Mouse (Mus musculus) midbrain, embryonic 10.5 days (tissue): ENCODE results near the gene Cacna1c. TPM values are rescaled to one million over a fixed set of nuclear protein-coding genes. Genes with fewer than 3 reads are reported as not detected.

Experiments
- DNase-seq: peaks from one replicate; pipeline ENCODE4 v3.0.0-alpha.2; 2017; ENCODE audit warnings: low spot score
- H3K27ac ChIP-seq: fragments of 300-500 bp; sonication (generic); replicated peaks from 2 replicates; pipeline ENCODE4 v1.5.1; 2016; ENCODE audit warnings: mild to moderate bottlenecking
- H3K27me3 ChIP-seq: fragments of 300-500 bp; sonication (generic); 2 replicates; pipeline ENCODE4 v1.6.1; 2016; ENCODE audit warnings: low read depth, mild to moderate bottlenecking; ENCODE audit not compliant: poor library complexity, severe bottlenecking
- H3K36me3 ChIP-seq: fragments of 300-500 bp; sonication (generic); 2 replicates; pipeline ENCODE4 v1.6.1; 2016; ENCODE audit warnings: mild to moderate bottlenecking, moderate library complexity
- H3K4me1 ChIP-seq: fragments of 300-500 bp; sonication (generic); 2 replicates; pipeline ENCODE4 v1.6.1; 2016
- H3K4me3 ChIP-seq: fragments of 300-500 bp; sonication (generic); 2 replicates; pipeline ENCODE4 v1.5.1; 2016; ENCODE audit warnings: mild to moderate bottlenecking, moderate library complexity
- H3K9me3 ChIP-seq: fragments of 300-500 bp; sonication (generic); replicated peaks from 2 replicates; pipeline ENCODE4 v1.6.1; 2016; ENCODE audit warnings: mild to moderate bottlenecking
- WGBS: fragments of 180-500 bp; shearing (Covaris S2); methylation state at CpG from one replicate; pipeline ENCODE4 v1.1.7; 2016; 5-methylcytosine and 5-hydroxymethylcytosine counted together
- polyA plus RNA-seq: library from polyadenylated mRNA; unstranded; fragments of >200 nt; fragmentation: Nextera tagmentation; extraction: Ambion mirVana; gene quantifications from 2 replicates; pipeline ENCODE4 v1.2.1, GENCODE M21; 2016

Cacna1c gene
- polyA plus RNA-seq, 1 experiment from 2014 or later, result 1.5 TPM

GRCm38 (mm10) chr6:118941816-118942215 lies 254.4 kb downstream of the Cacna1c start:
- no peaks in the 10 kb centered on the region for H3K27me3 ChIP-seq
- H3K4me1 ChIP-seq, result peaks cover 15% of the 10 kb centered on the region
- H3K27ac ChIP-seq, result no peak overlapping the region
- no peak for DNase-seq
- no peaks in the 10 kb centered on the region for H3K9me3 ChIP-seq
- H3K36me3 ChIP-seq, result no peaks in the 10 kb centered on the region
- no peak overlapping the region for H3K4me3 ChIP-seq
- 90% methylated on average over 4 of the region's 4 CpGs for WGBS

GRCm38 (mm10) chr6:118941036-118941435 lies 255.2 kb downstream of the Cacna1c start:
- Histone ChIP-seq H3K27me3 (no peaks in the 10 kb centered on the region), H3K4me3 (no peak overlapping the region), H3K36me3 (no peaks in the 10 kb centered on the region), H3K4me1 (peaks cover 15% of the 10 kb centered on the region), H3K27ac (no peak overlapping the region), H3K9me3 (no peaks in the 10 kb centered on the region)
- no peak for DNase-seq
- WGBS, result 88% methylated on average over 3 of the region's 3 CpGs

DNA sequence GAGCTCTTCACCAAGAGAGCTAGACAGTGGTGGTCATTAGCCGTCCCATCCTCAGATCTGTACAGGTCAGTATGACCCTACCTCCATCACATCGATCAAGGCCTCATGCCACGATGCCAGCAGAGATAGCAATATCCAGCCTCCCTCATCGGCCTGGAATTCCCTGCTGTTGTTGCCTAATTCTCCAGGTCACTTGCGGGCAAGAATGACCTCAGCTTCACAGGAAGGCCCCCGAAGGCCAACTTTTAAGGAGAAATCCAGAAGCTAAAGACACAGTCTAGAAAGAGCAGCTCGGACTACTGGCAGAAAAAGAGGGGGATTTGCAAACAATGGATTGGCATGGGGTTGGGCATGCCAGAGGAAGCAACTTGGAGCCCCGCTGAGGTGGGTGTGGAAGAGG lies 256.6 kb downstream of the Cacna1c start:
- Histone ChIP-seq H3K9me3 (no peaks in the 10 kb centered on the region), H3K4me3 (no peak overlapping the region), H3K27ac (no peak overlapping the region), H3K36me3 (no peaks in the 10 kb centered on the region), H3K4me1 (peaks cover 17% of the 10 kb centered on the region), H3K27me3 (no peaks in the 10 kb centered on the region)
- DNase-seq, result no peak
- WGBS, result 91% methylated on average over 8 of the region's 8 CpGs

- no peaks in the 10 kb centered on the region for H3K27me3 ChIP-seq
- H3K4me1 ChIP-seq, result peaks cover 21% of the 10 kb centered on the region
- no peak for DNase-seq
- no peak overlapping the region; the same call in 1 of the 2 replicates for H3K27ac ChIP-seq
- WGBS, result 80% methylated on average over 13 of the region's 13 CpGs
- no peaks in the 10 kb centered on the region for H3K36me3 ChIP-seq
- H3K9me3 ChIP-seq, result no peaks in the 10 kb centered on the region
- H3K4me3 ChIP-seq, result no peak overlapping the region
Measured at GRCm38 (mm10) chr6:118938386-118939096, 257.7 kb downstream of the Cacna1c start.

- H3K36me3 ChIP-seq, result no peaks in the 10 kb centered on the region
- no peak for DNase-seq
- no peaks in the 10 kb centered on the region for H3K9me3 ChIP-seq
- no peaks in the 10 kb centered on the region for H3K27me3 ChIP-seq
- no peak overlapping the region for H3K4me3 ChIP-seq
- 78% methylated on average over 5 of the region's 5 CpGs for WGBS
- peaks cover 21% of the 10 kb centered on the region for H3K4me1 ChIP-seq
- H3K27ac ChIP-seq, result no peak overlapping the region
Measured at GRCm38 (mm10) chr6:118937536-118937935, 258.7 kb downstream of the Cacna1c start.

GRCm38 (mm10) chr6:118935520-118936415 lies 260.4 kb downstream of the Cacna1c start:
- no peak for DNase-seq
- Histone ChIP-seq H3K9me3 (no peaks in the 10 kb centered on the region), H3K36me3 (no peaks in the 10 kb centered on the region), H3K4me3 (no peak overlapping the region), H3K27me3 (no peaks in the 10 kb centered on the region), H3K27ac (no peak overlapping the region), H3K4me1 (peaks cover 21% of the 10 kb centered on the region)
- 91% methylated on average over 9 of the region's 9 CpGs for WGBS

GRCm38 (mm10) chr6:118934243-118934902 lies 261.8 kb downstream of the Cacna1c start:
- Histone ChIP-seq H3K4me3 (no peak overlapping the region), H3K36me3 (no peaks in the 10 kb centered on the region), H3K27me3 (no peaks in the 10 kb centered on the region), H3K4me1 (peaks cover 21% of the 10 kb centered on the region), H3K9me3 (no peaks in the 10 kb centered on the region), H3K27ac (0 out of 2 replicates have a peak overlapping the region, but pooled peaks have one; percentile 14)
- no peak for DNase-seq
- WGBS, result 75% methylated on average over 9 of the region's 9 CpGs

GRCm38 (mm10) chr6:118933017-118933594 lies 263.1 kb downstream of the Cacna1c start:
- Histone ChIP-seq H3K4me3 (no peak overlapping the region), H3K9me3 (no peaks in the 10 kb centered on the region), H3K27ac (no peak overlapping the region), H3K4me1 (peaks cover 13% of the 10 kb centered on the region), H3K27me3 (no peaks in the 10 kb centered on the region), H3K36me3 (no peaks in the 10 kb centered on the region)
- no peak for DNase-seq
- WGBS, result 94% methylated on average over 9 of the region's 9 CpGs

DNA sequence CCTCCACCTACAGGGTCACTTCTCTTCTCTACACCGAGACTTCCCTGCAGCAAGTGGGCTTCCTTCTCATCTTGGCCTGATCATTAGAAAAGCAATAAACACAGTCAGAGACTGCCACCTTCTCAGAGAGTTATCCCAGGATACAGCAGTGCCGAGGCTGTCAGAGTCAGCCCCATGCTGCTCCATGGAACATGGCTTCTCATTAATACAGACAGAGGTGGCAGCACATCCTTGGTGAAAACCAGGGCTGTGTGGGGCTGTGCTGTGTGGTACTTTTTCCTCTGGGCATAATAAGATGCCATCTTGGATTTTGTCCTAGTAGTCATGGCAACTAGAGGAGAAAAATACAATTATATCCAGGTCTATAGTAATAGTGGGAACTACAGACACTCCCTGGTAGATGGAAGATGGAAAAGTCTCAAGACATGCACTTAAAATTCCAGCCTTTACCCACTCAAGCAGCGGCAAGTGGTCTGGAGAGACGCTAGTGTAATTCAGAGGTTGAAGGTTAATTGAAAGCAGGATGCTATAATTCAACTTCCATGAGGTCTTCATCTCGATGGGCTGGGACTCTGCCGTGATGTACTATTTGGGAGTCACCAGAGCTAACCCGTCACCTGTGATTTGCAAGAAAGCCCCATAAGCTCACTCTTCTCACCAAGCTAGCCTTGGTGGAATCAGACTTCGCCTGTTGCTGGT lies 264.1 kb downstream of the Cacna1c start:
- 85% methylated on average over 8 of the region's 8 CpGs for WGBS
- Histone ChIP-seq H3K4me3 (no peak overlapping the region), H3K9me3 (no peaks in the 10 kb centered on the region), H3K27ac (no peak overlapping the region), H3K4me1 (peaks cover 6% of the 10 kb centered on the region), H3K36me3 (no peaks in the 10 kb centered on the region), H3K27me3 (no peaks in the 10 kb centered on the region)
- DNase-seq, result no peak

DNA sequence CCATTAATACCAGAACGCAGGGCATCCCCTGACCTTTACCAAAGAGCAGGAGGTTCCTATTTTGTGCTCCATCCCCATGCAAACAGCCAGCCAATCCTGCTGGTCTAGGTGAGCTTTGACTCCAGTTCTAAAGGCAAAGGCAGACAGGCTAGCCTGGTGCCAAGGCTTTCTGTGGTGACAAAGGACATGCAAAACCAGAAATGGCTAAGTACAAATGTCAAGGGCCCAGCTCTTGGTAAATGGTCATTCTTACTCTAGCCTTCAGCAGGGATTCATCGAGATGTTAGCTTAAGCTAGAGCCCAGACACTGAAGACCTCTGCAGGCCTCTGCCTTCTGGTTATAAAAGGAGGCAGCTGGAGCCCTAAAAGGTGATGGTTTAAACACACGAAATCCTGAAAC lies 269.5 kb downstream of the Cacna1c start:
- 83% methylated on average over 3 of the region's 3 CpGs for WGBS
- H3K9me3 ChIP-seq, result no peaks in the 10 kb centered on the region
- 0 out of 2 replicates have a peak overlapping the region, but pooled peaks have one; percentile 19 for H3K27ac ChIP-seq
- DNase-seq, result no peak
- peaks cover 23% of the 10 kb centered on the region for H3K4me1 ChIP-seq
- H3K27me3 ChIP-seq, result no peaks in the 10 kb centered on the region
- no peaks in the 10 kb centered on the region for H3K36me3 ChIP-seq
- no peak overlapping the region for H3K4me3 ChIP-seq

DNA sequence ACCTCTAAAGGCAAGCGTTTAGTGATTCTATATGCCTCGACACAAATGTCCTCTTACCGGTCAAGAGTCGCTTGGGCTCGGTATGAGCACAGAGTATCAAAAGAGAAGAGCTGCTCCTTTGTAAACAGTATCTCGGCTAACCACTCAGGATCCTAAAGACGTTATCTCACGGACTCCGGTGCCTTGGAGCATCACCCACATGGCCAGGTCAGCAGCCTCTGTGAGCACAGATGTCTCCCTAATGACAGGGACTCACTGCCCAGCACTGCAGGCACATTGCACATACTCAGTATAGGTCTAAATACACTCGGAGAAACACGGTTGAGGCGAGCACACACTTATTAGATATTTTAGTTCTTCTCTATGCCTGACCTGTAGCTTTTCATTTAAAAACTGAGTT lies 271.8 kb downstream of the Cacna1c start:
- H3K27ac ChIP-seq, result no peak overlapping the region
- peaks cover 23% of the 10 kb centered on the region for H3K4me1 ChIP-seq
- no peak for DNase-seq
- H3K9me3 ChIP-seq, result no peaks in the 10 kb centered on the region
- H3K27me3 ChIP-seq, result no peaks in the 10 kb centered on the region
- no peak overlapping the region for H3K4me3 ChIP-seq
- no peaks in the 10 kb centered on the region for H3K36me3 ChIP-seq
- 90% methylated on average over 12 of the region's 12 CpGs for WGBS

GRCm38 (mm10) chr6:118923926-118924325 lies 272.3 kb downstream of the Cacna1c start:
- Histone ChIP-seq H3K27ac (no peak overlapping the region), H3K4me3 (no peak overlapping the region), H3K4me1 (peaks cover 23% of the 10 kb centered on the region), H3K27me3 (no peaks in the 10 kb centered on the region), H3K36me3 (no peaks in the 10 kb centered on the region), H3K9me3 (no peaks in the 10 kb centered on the region)
- WGBS, result 81% methylated on average over 2 of the region's 2 CpGs
- DNase-seq, result no peak
